Mouse (Mus musculus): ENCODE measurements around the gene Pdlim4.

DNA sequence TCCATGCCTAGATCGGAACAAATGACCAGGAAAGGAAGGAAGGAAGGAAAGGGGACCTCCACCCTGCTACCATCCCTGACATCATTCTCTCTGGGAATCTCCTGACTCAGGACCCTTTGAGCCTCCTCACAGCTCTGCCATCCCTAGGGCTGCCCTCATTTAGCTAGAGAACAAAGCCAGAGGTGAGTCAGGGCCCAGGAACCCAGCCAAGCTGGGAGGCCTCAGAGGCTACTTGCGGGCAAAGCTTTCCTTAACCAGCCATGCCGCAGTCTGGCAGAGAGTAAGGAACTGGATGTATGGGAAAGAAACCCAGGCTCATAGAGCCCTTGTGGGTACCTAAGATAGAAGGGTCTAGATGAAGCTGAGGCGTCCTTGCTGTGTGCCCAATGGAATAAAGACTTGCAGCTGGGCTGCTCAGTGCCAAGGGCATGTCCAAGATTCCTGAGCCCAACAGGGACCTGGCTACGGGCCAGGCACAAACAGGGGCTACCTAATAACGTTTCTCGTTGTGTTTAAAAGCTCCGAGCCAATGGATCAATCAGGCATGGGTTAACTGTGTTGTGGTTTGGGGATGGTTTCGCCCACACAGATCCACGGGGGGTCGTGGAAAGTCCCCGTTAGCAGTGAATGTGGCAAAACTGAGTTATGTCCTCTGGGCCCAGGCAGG lies 6.6 kb downstream of the Pdlim4 start:
- TF ChIP-seq CTCF (IDR thresholded peaks at IDR 0.05; ENCODE audit: extremely low read depth, insufficient read depth, insufficient read length, insufficient replicate concordance) (no peak), POLR2A (IDR thresholded peaks at IDR 0.05; ENCODE audit: low read depth, low read length) (no peak)

Measured in spleen, adult 2 months (tissue).